Mouse (Mus musculus) stomach, postnatal 0 days (tissue): ENCODE data around the gene Vstm2a. TPM values are rescaled to one million over a fixed set of nuclear protein-coding genes. Genes with fewer than 3 reads are reported as not detected.

Experiments
- ATAC-seq: fragments of 200-750 bp; cut with Nextera tagmentation; 2 replicates; pipeline ENCODE4 v1.8.0; 2017; ENCODE audit not compliant: low FRiP score, low TSS enrichment
- DNase-seq: peaks from one replicate; pipeline ENCODE4 v3.0.0-alpha.2; 2016; ENCODE audit warnings: low spot score
- H3K27ac ChIP-seq: fragments of 300-500 bp; sonication (generic); replicated peaks from 2 replicates; pipeline ENCODE4 v1.5.1; 2014; ENCODE audit warnings: mild to moderate bottlenecking, control low read depth
- H3K27me3 ChIP-seq: fragments of 300-500 bp; sonication (generic); 2 replicates; pipeline ENCODE4 v1.6.1; 2014; ENCODE audit warnings: low read length; ENCODE audit not compliant: control insufficient read depth, insufficient read depth
- H3K36me3 ChIP-seq: fragments of 300-500 bp; sonication (generic); 2 replicates; pipeline ENCODE4 v1.6.1; 2014; ENCODE audit warnings: low read length, mixed read lengths; ENCODE audit not compliant: control insufficient read depth, insufficient read depth
- H3K4me1 ChIP-seq: fragments of 300-500 bp; sonication (generic); replicated peaks from 2 replicates; pipeline ENCODE4 v1.6.1; 2014; ENCODE audit warnings: antibody characterized with exemption; ENCODE audit not compliant: control insufficient read depth, insufficient read depth
- H3K4me2 ChIP-seq: fragments of 300-500 bp; sonication (generic); replicated peaks from 2 replicates; pipeline ENCODE4 v1.6.1; 2014; ENCODE audit warnings: low read depth, mild to moderate bottlenecking, control low read depth, moderate library complexity
- H3K4me3 ChIP-seq: fragments of 300-500 bp; sonication (generic); 2 replicates; pipeline ENCODE4 v1.5.1; 2014; ENCODE audit warnings: low read depth, low read length, control low read depth
- H3K9ac ChIP-seq: fragments of 300-500 bp; sonication (generic); 2 replicates; pipeline ENCODE4 v1.6.1; 2014; ENCODE audit warnings: mild to moderate bottlenecking, low read length, control low read depth, mixed read lengths
- H3K9me3 ChIP-seq: fragments of 300-500 bp; sonication (generic); 2 replicates; pipeline ENCODE4 v1.6.1; 2016; ENCODE audit warnings: low read length; ENCODE audit not compliant: control insufficient read depth
- CTCF ChIP-seq: IDR thresholded peaks from 2 replicates; pipeline ENCODE4 v1.5.1; 2016; ENCODE audit warnings: antibody characterized with exemption, low read depth, mild to moderate bottlenecking, moderate library complexity
- EP300 ChIP-seq: optimal IDR thresholded peaks from 2 replicates; pipeline ENCODE3; 2016; ENCODE audit warnings: antibody characterized with exemption
- WGBS: fragments of 180-500 bp; shearing (Covaris S2); extraction: QIAGEN DNeasy Blood & Tissue Kit; methylation state at CpG from one replicate; pipeline ENCODE4 v1.1.7; 2014; 5-methylcytosine and 5-hydroxymethylcytosine counted together
- polyA plus RNA-seq: library from polyadenylated mRNA; unstranded; fragments of >200 nt; fragmentation: Nextera tagmentation; extraction: Ambion mirVana; gene quantifications from 2 replicates; pipeline ENCODE4 v1.2.1, GENCODE M21; 2015

The Vstm2a gene
- polyA plus RNA-seq, 1 experiment from 2014 or later = 0.72 TPM

- Histone ChIP-seq H3K9ac (no peak overlapping the region), H3K27ac (no peak overlapping the region), H3K27me3 (no peaks in the 10 kb centered on the region), H3K9me3 (no peaks in the 10 kb centered on the region), H3K4me1 (no peaks in the 10 kb centered on the region), H3K36me3 (no peaks in the 10 kb centered on the region), H3K4me2 (no peak overlapping the region), H3K4me3 (no peak overlapping the region)
- WGBS = 92% methylated on average over 1 of the region's 1 CpGs
- ATAC-seq (no peak), DNase-seq (no peak)
- TF ChIP-seq CTCF = no peak
- TF ChIP-seq EP300 = no peak
Measured at GRCm38 (mm10) chr11:16268396-16268795, 10.9 kb downstream of the Vstm2a start.

- TF ChIP-seq EP300 (no peak), CTCF (no peak)
- ATAC-seq (no peak), DNase-seq (no peak)
- 35% methylated on average over 1 of the region's 1 CpGs for WGBS
- Histone ChIP-seq H3K36me3 (no peaks in the 10 kb centered on the region), H3K9ac (no peak overlapping the region), H3K27me3 (no peaks in the 10 kb centered on the region), H3K4me1 (no peaks in the 10 kb centered on the region), H3K9me3 (no peaks in the 10 kb centered on the region), H3K27ac (no peak overlapping the region), H3K4me2 (no peak overlapping the region), H3K4me3 (no peak overlapping the region)
Measured at GRCm38 (mm10) chr11:16290381-16290780, 32.9 kb downstream of the Vstm2a start.

GRCm38 (mm10) chr11:16292960-16293359 lies 35.4 kb downstream of the Vstm2a start:
- TF ChIP-seq EP300 = no peak
- no peak for TF ChIP-seq CTCF
- no peak overlapping the region for H3K4me3 ChIP-seq
- H3K9ac ChIP-seq = no peak overlapping the region
- H3K27ac ChIP-seq = no peak overlapping the region
- no peak overlapping the region for H3K4me2 ChIP-seq
- DNase-seq (no peak), ATAC-seq (no peak)
- H3K36me3 ChIP-seq = no peaks in the 10 kb centered on the region
- H3K9me3 ChIP-seq = no peaks in the 10 kb centered on the region
- no peaks in the 10 kb centered on the region for H3K4me1 ChIP-seq
- no peaks in the 10 kb centered on the region for H3K27me3 ChIP-seq
- 82% methylated on average over 4 of the region's 4 CpGs for WGBS

GRCm38 (mm10) chr11:16296521-16296920 lies 39.0 kb downstream of the Vstm2a start:
- WGBS = 41% methylated on average over 1 of the region's 1 CpGs

GRCm38 (mm10) chr11:16299492-16299891 lies 42.0 kb downstream of the Vstm2a start:
- no peak for ATAC-seq
- no peak overlapping the region for H3K4me2 ChIP-seq
- no peak for TF ChIP-seq CTCF
- no peak for TF ChIP-seq EP300
- H3K36me3 ChIP-seq = no peaks in the 10 kb centered on the region
- H3K9ac ChIP-seq = no peak overlapping the region
- 42% methylated on average over 1 of the region's 1 CpGs for WGBS
- H3K27me3 ChIP-seq = no peaks in the 10 kb centered on the region
- no peak for DNase-seq
- H3K9me3 ChIP-seq = no peaks in the 10 kb centered on the region
- H3K4me3 ChIP-seq = no peak overlapping the region
- no peaks in the 10 kb centered on the region for H3K4me1 ChIP-seq
- H3K27ac ChIP-seq = no peak overlapping the region

More at GRCm38 (mm10) chr11:16296521-16296920, 39.0 kb downstream of the Vstm2a start:
- ATAC-seq = no peak
- Histone ChIP-seq H3K27ac (no peak overlapping the region), H3K9me3 (no peaks in the 10 kb centered on the region), H3K9ac (no peak overlapping the region), H3K4me1 (no peaks in the 10 kb centered on the region), H3K27me3 (no peaks in the 10 kb centered on the region), H3K4me3 (no peak overlapping the region), H3K4me2 (no peak overlapping the region), H3K36me3 (no peaks in the 10 kb centered on the region)
- TF ChIP-seq EP300 = no peak
- no peak for TF ChIP-seq CTCF
- no peak for DNase-seq

- no peak overlapping the region for H3K4me3 ChIP-seq
- no peaks in the 10 kb centered on the region for H3K9me3 ChIP-seq
- no peak for ATAC-seq
- H3K4me1 ChIP-seq = no peaks in the 10 kb centered on the region
- no peaks in the 10 kb centered on the region for H3K36me3 ChIP-seq
- H3K9ac ChIP-seq = no peak overlapping the region
- TF ChIP-seq EP300 = no peak
- TF ChIP-seq CTCF = no peak
- H3K27ac ChIP-seq = no peak overlapping the region
- 41% methylated on average over 1 of the region's 1 CpGs for WGBS
- H3K4me2 ChIP-seq = no peak overlapping the region
- no peaks in the 10 kb centered on the region for H3K27me3 ChIP-seq
- DNase-seq = no peak
Measured at GRCm38 (mm10) chr11:16299960-16300359, 42.4 kb downstream of the Vstm2a start.

GRCm38 (mm10) chr11:16300709-16301108 lies 43.2 kb downstream of the Vstm2a start:
- Histone ChIP-seq H3K9ac (no peak overlapping the region), H3K27ac (no peak overlapping the region), H3K4me3 (no peak overlapping the region), H3K4me2 (no peak overlapping the region), H3K4me1 (no peaks in the 10 kb centered on the region), H3K9me3 (no peaks in the 10 kb centered on the region), H3K36me3 (no peaks in the 10 kb centered on the region), H3K27me3 (no peaks in the 10 kb centered on the region)
- WGBS = 63% methylated on average over 2 of the region's 2 CpGs
- no peak for TF ChIP-seq CTCF
- no peak for TF ChIP-seq EP300
- ATAC-seq (no peak), DNase-seq (no peak)
